Comparison of ENCODE assay signal across 12 mouse cellular contexts in genomic region chr6:40011609-40012008, GRCm38 (mm10).
DNase-seq lines count a peak whose midpoint lies in the region; ATAC-seq and TF ChIP-seq lines count a peak whose summit lies in the region.
"Had no signal": no experiment of that assay in that cellular context is flagged by ENCODE, and none has a peak within 500 bp of the region (broad histone marks: within the 10 kb centered on the region; RNA-seq: fewer than 3 reads in every experiment).

No protein-coding gene starts in this region.

- H3K4me3 ChIP-seq in lung, embryonic 14.5 days (ENCODE audit: low read depth, low read length): no peak overlapping the region
- H3K4me3 ChIP-seq: erythroblast, embryonic 14.5 days had no signal

- no peaks in the 10 kb centered on the region for H3K4me1 ChIP-seq in lung, embryonic 14.5 days (ENCODE audit: insufficient read depth)

- intact Hi-C loops in left cerebral cortex, postnatal 10 days (cut with DNase I): no loop called here

- no peaks in the 10 kb centered on the region for H3K27me3 ChIP-seq in lung, embryonic 14.5 days (ENCODE audit: insufficient read depth, low read length)

- no peaks in the 10 kb centered on the region for H3K9me3 ChIP-seq in lung, embryonic 14.5 days (ENCODE audit: low read depth, low read length)

- 63% methylated on average over 5 of the region's 5 CpGs for WGBS in lung, embryonic 14.5 days

- ATAC-seq in lung, embryonic 14.5 days (ENCODE audit: insufficient read depth): no peak

- H3K27ac ChIP-seq in lung, embryonic 14.5 days (ENCODE audit: low read depth): no peak overlapping the region

- no peak overlapping the region for H3K4me2 ChIP-seq in lung, embryonic 14.5 days

- no peak overlapping the region for H3K9ac ChIP-seq in lung, embryonic 14.5 days

- no peaks in the 10 kb centered on the region for H3K36me3 ChIP-seq in lung, embryonic 14.5 days (ENCODE audit: insufficient read depth)

- no peak for TF ChIP-seq CTCF in lung, embryonic 14.5 days (IDR thresholded peaks at IDR 0.05; ENCODE audit: low read depth)

- DNase-seq in adrenal gland, postnatal 36 days: peak; percentile 13 to 20
- DNase-seq in adrenal gland, postnatal 4 days (ENCODE audit: low spot score in 2 of 2): no peak
- DNase-seq in lung, embryonic 14.5 days: peak; percentile 69
- no peak for DNase-seq in lung, postnatal 4 days
- peak; percentile 49 for DNase-seq in R1 (ENCODE audit: low read depth, low spot score)
- DNase-seq in hindlimb bud, embryonic 11.5 days (ENCODE audit: extremely low spot score, low read depth, low spot score): peak; percentile 14
- no peak for DNase-seq in left cerebral cortex, postnatal 10 days (ENCODE audit: extremely low spot score in 1 of 2, low spot score in 2 of 2)
- no peak for DNase-seq in neural tube, embryonic 10.5 days (ENCODE audit: extremely low spot score, low spot score)
- DNase-seq: cerebellum, adult 11 months; gastrocnemius, postnatal 10 days; midbrain, embryonic 14.5 days had no signal

Comparison
In these comparisons a context has a peak if more than half of its experiments do, and no peak if none do; other contexts are left out.
1. DNase-seq: peak in adrenal gland, postnatal 36 days (2 of 2), lung, embryonic 14.5 days (single experiment), R1 (single experiment) and hindlimb bud, embryonic 11.5 days (single experiment); none in adrenal gland, postnatal 4 days (0 of 2), lung, postnatal 4 days (0 of 2), left cerebral cortex, postnatal 10 days (0 of 2) and neural tube, embryonic 10.5 days (single experiment).